Mouse (Mus musculus) adrenal gland, adult 18-20 months (tissue): Measurements from ENCODE around the gene Epop. TPM values are rescaled to one million over a fixed set of nuclear protein-coding genes. Genes with fewer than 3 reads are reported as not detected.
"Not testable (repeated sequence)": the region's sequence is repeated elsewhere in the genome, so short reads cannot be mapped to it uniquely, and the experiment has no call there.

Experiments
- DNase-seq, 2 experiments: peaks; one replicate each; pipeline ENCODE4 v3.0.0; 2021 to 2022; ENCODE audit warnings: low spot score in 2 of 2
- total RNA-seq, 2 experiments: library from RNA; stranded (reverse); gene quantifications; 1 replicate in 1 of 2; 2 replicates in 1 of 2; pipeline ENCODE4 v1.2.3; 2021

Epop gene
- total RNA-seq, 2 experiments from 2014 or later = 5.5 to 8.2 TPM

DNA sequence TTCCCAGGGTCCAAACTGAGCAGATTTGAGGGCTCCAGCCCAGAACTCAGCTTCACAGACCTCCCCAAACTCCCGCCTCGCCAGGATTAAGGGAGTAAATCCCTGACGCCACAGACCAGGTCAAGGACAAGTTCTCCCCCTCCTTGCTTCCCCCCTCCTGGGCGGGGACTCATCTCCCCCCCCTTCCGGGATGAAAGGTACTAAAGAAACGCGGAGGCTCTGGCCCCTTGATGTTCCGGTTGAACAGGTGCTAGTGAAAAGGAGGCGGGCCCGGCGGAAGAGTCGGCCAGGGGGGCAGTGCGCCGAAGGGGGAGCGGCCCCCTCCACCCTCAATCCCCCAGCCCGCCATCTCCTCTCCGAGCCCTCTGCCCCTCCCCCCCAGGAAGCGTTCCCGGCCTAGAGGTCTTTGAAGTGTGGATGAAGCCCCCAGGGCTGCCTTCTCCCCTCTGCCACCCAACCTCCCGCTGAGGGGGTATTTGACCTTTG, 32.2 kb upstream of the Epop start:
- DNase-seq = peak; percentile 69 to 74

GRCm38 (mm10) chr11:97660734-97661647, 31.5 kb upstream of the Epop start:
- no peak for DNase-seq

- DNase-seq = peak; percentile 78 to 81
Observed at GRCm38 (mm10) chr11:97659990-97660714, 30.6 kb upstream of the Epop start.

DNA sequence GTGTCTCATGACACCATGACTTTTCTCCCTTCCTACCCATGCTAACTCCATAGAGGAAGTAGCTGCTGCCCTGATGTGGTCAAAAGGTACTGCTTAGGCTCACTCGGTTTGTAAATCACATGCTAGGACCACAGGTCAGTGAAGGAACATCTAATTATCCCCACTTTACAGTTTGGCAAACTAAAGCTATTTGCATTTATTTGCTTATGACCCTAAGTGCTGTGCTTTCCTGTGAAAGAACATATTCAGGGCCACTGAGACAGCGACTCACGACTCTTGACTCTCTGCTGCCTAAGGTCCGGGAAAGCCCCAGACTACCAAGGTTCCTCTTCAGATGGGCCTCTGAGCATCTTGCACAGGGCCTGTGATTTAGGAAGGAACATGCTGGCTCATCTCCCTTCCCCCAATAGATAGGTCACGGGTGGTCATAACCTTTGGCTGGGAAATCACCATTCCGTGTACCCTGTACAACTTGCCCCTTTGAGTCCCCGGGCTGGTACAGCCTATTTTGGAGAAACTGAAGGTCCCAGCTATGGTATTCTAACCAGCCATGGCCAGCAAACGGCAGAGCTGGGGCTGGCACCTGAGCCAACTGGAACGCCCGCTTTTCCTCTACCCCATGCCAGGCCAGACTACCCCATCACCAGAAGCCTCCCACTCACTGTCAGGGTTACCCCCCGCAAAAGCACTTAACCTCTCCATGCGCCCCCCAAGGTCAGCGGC, 29.9 kb upstream of the Epop start:
- peak; percentile 26 to 40 for DNase-seq

GRCm38 (mm10) chr11:97658751-97659266, 29.3 kb upstream of the Epop start:
- no peak for DNase-seq

- not testable (repeated sequence) for DNase-seq
Observed at GRCm38 (mm10) chr11:97657967-97658366, 28.5 kb upstream of the Epop start.

- no peak for DNase-seq
Observed at GRCm38 (mm10) chr11:97657184-97657945, 27.9 kb upstream of the Epop start.

DNA sequence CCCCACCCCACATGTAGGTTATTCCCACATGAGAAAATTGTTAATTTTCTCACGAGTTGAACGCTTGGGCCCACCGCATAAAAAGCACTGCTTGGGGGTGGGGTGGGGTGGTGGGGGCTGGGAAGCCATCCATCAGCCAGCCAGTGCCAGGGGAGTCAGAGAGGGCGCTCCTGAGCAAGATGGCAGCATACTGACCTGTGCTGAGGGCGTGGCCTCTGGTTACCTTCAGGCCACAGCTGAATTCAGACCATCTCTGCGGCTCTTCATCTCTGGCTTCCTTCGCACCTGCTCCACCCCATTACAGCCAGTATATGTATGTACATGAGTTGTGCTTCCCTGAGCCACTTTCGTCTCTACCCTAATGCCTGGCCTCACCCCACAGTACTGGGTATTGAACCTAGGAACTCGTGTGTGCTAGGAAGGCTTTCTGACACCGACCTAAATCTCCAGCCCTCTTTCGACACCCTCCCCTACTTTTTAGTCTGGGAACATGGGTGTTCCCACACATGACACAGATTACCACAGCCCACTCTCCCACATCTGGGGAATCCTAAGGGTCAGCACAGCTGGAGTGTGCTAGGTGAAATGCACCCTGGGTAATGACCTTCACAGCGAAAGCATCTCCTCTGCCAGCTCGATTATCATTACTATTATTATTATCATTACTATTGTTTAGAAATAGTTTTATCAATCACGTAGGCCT, 26.9 kb upstream of the Epop start:
- no peak for DNase-seq

- DNase-seq = no peak
Observed at GRCm38 (mm10) chr11:97654210-97654609, 24.7 kb upstream of the Epop start.

GRCm38 (mm10) chr11:97653376-97653775, 23.9 kb upstream of the Epop start:
- not testable (repeated sequence) for DNase-seq

- DNase-seq = no peak
Observed at GRCm38 (mm10) chr11:97650341-97650740, 20.8 kb upstream of the Epop start.

DNA sequence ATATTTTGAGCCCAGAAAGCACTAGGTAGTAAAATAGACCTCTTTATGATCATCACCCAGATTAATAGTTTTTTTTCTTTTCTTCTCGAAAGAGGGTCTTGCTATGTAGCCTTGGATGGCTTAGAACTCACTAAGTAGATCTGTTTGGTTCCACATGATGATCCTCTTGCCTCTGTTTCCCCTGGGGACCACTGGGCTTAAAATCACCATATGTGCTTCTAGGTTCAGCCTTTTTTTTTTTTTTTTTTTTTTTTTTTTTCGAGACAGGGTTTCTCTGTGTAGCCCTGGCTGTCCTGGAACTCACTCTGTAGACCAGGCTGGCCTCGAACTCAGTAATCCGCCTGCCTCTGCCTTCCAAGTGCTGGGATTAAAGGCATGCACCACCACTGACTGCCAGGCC, 19.0 kb upstream of the Epop start:
- DNase-seq = not testable (repeated sequence)

- DNase-seq = peak; percentile 69 to 76
Observed at GRCm38 (mm10) chr11:97644834-97645233, 15.3 kb upstream of the Epop start.

DNA sequence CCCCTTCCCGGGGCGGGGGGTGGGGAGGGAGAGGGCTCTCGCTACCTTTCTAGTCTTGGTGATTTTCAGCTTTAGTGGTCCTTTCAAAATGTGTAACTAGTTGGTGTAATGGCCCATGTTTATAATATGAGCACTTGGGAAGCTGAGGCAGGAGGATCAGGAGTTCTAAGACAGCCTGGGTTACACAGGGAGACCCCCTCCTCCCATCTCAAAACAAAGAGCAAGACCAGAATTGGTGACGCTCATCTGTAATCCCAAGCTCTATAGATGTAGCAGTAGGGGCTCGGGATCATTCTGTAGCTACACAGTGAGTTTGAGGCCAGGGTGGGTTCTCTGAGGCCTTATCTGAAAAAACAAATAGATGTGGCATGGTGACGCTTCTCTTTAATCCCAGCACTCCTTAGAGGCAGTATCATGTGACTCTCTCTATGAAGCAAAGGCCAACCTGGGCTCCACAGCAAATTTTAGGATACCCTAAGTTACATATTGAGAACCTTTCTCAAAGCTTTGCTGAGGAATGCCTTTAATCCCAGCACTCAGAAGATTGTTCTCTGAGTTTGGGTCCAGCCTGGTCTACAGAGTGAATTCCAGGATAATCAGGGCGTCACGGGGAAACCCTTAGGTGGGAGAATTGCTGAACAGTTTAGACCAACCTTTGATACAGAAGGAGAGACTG, 14.0 kb upstream of the Epop start:
- no peak for DNase-seq

- no peak for DNase-seq
Observed at GRCm38 (mm10) chr11:97642746-97643145, 13.2 kb upstream of the Epop start.

DNA sequence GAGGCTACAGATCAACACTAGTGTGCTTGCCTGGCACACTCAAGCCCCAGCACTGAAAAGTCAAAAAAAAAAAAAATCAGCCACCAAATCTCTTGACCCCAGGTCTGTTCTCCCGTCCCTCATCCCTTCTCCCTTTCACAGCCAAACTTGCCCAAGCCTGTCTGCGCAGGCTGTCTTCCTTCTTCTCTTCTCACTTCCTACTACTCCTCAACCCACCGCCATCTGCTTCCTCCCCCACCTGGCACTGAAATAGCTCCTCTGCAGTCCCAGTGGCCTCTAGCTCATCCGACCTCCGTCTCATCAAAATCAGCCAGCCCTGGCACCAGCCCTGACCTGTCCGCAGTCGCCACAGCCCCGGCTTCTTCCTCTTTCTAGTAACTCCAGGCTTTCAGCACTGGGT, 12.2 kb upstream of the Epop start:
- no peak for DNase-seq

GRCm38 (mm10) chr11:97635468-97636019, 6.0 kb upstream of the Epop start:
- no peak for DNase-seq

GRCm38 (mm10) chr11:97632440-97632839, 2.9 kb upstream of the Epop start:
- not testable (repeated sequence) for DNase-seq

DNA sequence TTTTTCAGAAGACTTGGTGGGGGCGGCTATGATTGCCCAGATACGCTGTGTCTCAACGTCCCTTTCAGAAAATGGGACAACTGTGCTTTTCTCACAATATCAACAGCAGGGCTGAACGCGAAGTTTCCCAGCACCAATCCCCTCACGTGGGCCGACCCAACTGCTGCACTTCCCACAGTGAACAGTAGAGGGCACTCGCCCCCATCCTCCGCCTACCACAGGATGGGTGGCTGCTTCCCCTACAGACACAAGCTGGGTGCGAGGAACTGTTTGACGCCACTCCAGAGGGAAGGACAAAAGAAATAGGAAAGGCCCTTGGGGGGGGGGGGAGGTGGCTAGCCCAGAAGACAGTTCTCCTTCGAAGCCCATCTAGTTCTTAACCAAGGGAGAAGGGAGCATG, 2.4 kb upstream of the Epop start:
- peak; percentile 84 to 85 for DNase-seq
